13 mouse cellular contexts compared by ENCODE assay signal in genomic region chr4:152267748-152268369, GRCm38 (mm10). TPM values are rescaled to one million over a fixed set of nuclear protein-coding genes. Genes with fewer than 3 reads are reported as not detected.
DNase-seq lines count a peak whose midpoint lies in the region; ATAC-seq lines count a peak whose summit lies in the region.
"Had no signal": no experiment of that assay in that cellular context is flagged by ENCODE, and none has a peak within 500 bp of the region (broad histone marks: within the 10 kb centered on the region; RNA-seq: fewer than 3 reads in every experiment).

No protein-coding gene starts in this region.

- no peak overlapping the region for H3K4me2 ChIP-seq in embryonic facial prominence, embryonic 14.5 days (ENCODE audit: low read depth, low read length)
- H3K4me2 ChIP-seq in hindbrain, embryonic 14.5 days (replicated peaks), result no peak overlapping the region
- H3K4me2 ChIP-seq in liver, embryonic 12.5 days, result no peak overlapping the region
- H3K4me2 ChIP-seq: liver, embryonic 11.5 days; neural tube, embryonic 12.5 days had no signal

- ATAC-seq in embryonic facial prominence, embryonic 14.5 days (ENCODE audit: low read depth), result no peak
- 0 out of 2 replicates have a peak, but pooled peaks have one; percentile 41 for ATAC-seq in hindbrain, embryonic 14.5 days (ENCODE audit: low FRiP score)
- ATAC-seq in liver, embryonic 12.5 days, result no peak

- H3K9me3 ChIP-seq in embryonic facial prominence, embryonic 14.5 days (ENCODE audit: control insufficient read depth, low read length), result no peaks in the 10 kb centered on the region
- H3K9me3 ChIP-seq in hindbrain, embryonic 14.5 days (ENCODE audit: control insufficient read depth, low read length), result no peaks in the 10 kb centered on the region
- H3K9me3 ChIP-seq in liver, embryonic 12.5 days (replicated peaks), result no peaks in the 10 kb centered on the region
- H3K9me3 ChIP-seq: neural tube, embryonic 12.5 days had no signal

- no peak overlapping the region for H3K4me3 ChIP-seq in embryonic facial prominence, embryonic 14.5 days (ENCODE audit: low read depth, low read length)
- no peak overlapping the region for H3K4me3 ChIP-seq in hindbrain, embryonic 14.5 days (replicated peaks; ENCODE audit: low read length)
- H3K4me3 ChIP-seq in liver, embryonic 12.5 days, result no peak overlapping the region
- H3K4me3 ChIP-seq: erythroblast, embryonic 14.5 days; neural tube, embryonic 12.5 days had no signal

- H3K27me3 ChIP-seq in embryonic facial prominence, embryonic 14.5 days (replicated peaks; ENCODE audit: control insufficient read depth, insufficient read depth, low read length), result no peaks in the 10 kb centered on the region
- 0 out of 2 replicates have a peak, but pooled peaks cover 11% of the 10 kb centered on the region for H3K27me3 ChIP-seq in hindbrain, embryonic 14.5 days (ENCODE audit: control insufficient read depth, insufficient read depth, low read length)
- peaks cover 19% of the 10 kb centered on the region for H3K27me3 ChIP-seq in liver, embryonic 12.5 days (replicated peaks)

- 67% methylated on average over 13 of the region's 13 CpGs for WGBS in embryonic facial prominence, embryonic 14.5 days
- WGBS in hindbrain, embryonic 14.5 days, result 59% methylated on average over 13 of the region's 13 CpGs
- 69% methylated on average over 13 of the region's 13 CpGs for WGBS in liver, embryonic 12.5 days (ENCODE audit: insufficient replicate concordance)

- no peak overlapping the region for H3K27ac ChIP-seq in embryonic facial prominence, embryonic 14.5 days (replicated peaks; ENCODE audit: low read depth, low read length)
- no peak overlapping the region for H3K27ac ChIP-seq in hindbrain, embryonic 14.5 days
- no peak overlapping the region for H3K27ac ChIP-seq in liver, embryonic 12.5 days
- H3K27ac ChIP-seq: neural tube, embryonic 12.5 days had no signal

- H3K4me1 ChIP-seq in embryonic facial prominence, embryonic 14.5 days (ENCODE audit: control insufficient read depth, insufficient read depth, low read length), result peaks cover 25% of the 10 kb centered on the region
- no peaks in the 10 kb centered on the region; the same call in none of the 2 replicates for H3K4me1 ChIP-seq in hindbrain, embryonic 14.5 days (replicated peaks; ENCODE audit: control insufficient read depth, insufficient read depth, low read length)
- peaks cover 33% of the 10 kb centered on the region for H3K4me1 ChIP-seq in liver, embryonic 12.5 days

- H3K36me3 ChIP-seq in embryonic facial prominence, embryonic 14.5 days (ENCODE audit: control insufficient read depth, insufficient read depth, low read length), result no peaks in the 10 kb centered on the region
- H3K36me3 ChIP-seq in hindbrain, embryonic 14.5 days (replicated peaks; ENCODE audit: control insufficient read depth, insufficient read depth), result peaks cover 15% of the 10 kb centered on the region
- peaks cover 10% of the 10 kb centered on the region; the same call in 1 of the 2 replicates for H3K36me3 ChIP-seq in liver, embryonic 12.5 days
- H3K36me3 ChIP-seq: neural tube, embryonic 12.5 days had no signal

- no peak overlapping the region for H3K9ac ChIP-seq in embryonic facial prominence, embryonic 14.5 days (ENCODE audit: low read depth, low read length)
- no peak overlapping the region for H3K9ac ChIP-seq in hindbrain, embryonic 14.5 days
- H3K9ac ChIP-seq in liver, embryonic 12.5 days, result no peak overlapping the region
- H3K9ac ChIP-seq: neural tube, embryonic 12.5 days had no signal

- DNase-seq in adrenal gland, adult (ENCODE audit: inconsistent age in 2 of 2, low spot score in 1 of 2), result peak; percentile 50 to 87
- DNase-seq in adrenal gland, postnatal 4 days (ENCODE audit: low spot score in 2 of 2), result no peak
- DNase-seq in adipocyte (ENCODE audit: low spot score), result peak; percentile 93
- peak; percentile 42 for DNase-seq in embryonic facial prominence, embryonic 14.5 days (ENCODE audit: low spot score)
- no peak for DNase-seq in hindbrain, embryonic 14.5 days (ENCODE audit: low spot score)
- DNase-seq in testis, postnatal 10 days (ENCODE audit: low spot score), result no peak
- no peak for DNase-seq in ovary, postnatal 10 days (ENCODE audit: low spot score)
- DNase-seq: kidney, adult 18-20 months; thymus, postnatal 36 days had no signal

RNA-seq across cellular contexts. Expression of gene Gpr153, which starts 6.2 kb away (rescaled TPM):
- total RNA-seq in adrenal gland, postnatal 4 days (2021), result 10 to 100 TPM; 13.9 to 15.5 TPM
- polyA plus RNA-seq in embryonic facial prominence, embryonic 14.5 days (2014; fragmentation: Nextera tagmentation; extraction: Ambion mirVana), result 36.7 and 40.7 TPM in 2 replicates
- polyA plus RNA-seq in hindbrain, embryonic 14.5 days (2014; fragmentation: Nextera tagmentation; extraction: Ambion mirVana), result 23.1 and 27.8 TPM in 2 replicates
- 2.1 and 2.4 TPM in 2 replicates for polyA plus RNA-seq in liver, embryonic 12.5 days (2016; fragmentation: Nextera tagmentation; extraction: Ambion mirVana)
- polyA plus RNA-seq: erythroblast, embryonic 14.5 days had no signal

RNA-seq across cellular contexts. Expression of gene Hes3, which starts 23.6 kb away (rescaled TPM):
- total RNA-seq in adrenal gland, postnatal 4 days (2021), result not detected
- polyA plus RNA-seq in embryonic facial prominence, embryonic 14.5 days (2014; fragmentation: Nextera tagmentation; extraction: Ambion mirVana), result not detected in 2 replicates
- 0.24 and 1.2 TPM in 2 replicates for polyA plus RNA-seq in hindbrain, embryonic 14.5 days (2014; fragmentation: Nextera tagmentation; extraction: Ambion mirVana)
- not detected in 2 replicates for polyA plus RNA-seq in liver, embryonic 12.5 days (2016; fragmentation: Nextera tagmentation; extraction: Ambion mirVana)
- polyA plus RNA-seq: erythroblast, embryonic 14.5 days; liver, embryonic 11.5 days had no signal

RNA-seq across cellular contexts. Expression of gene Icmt, which starts 29.2 kb away (rescaled TPM):
- total RNA-seq in adrenal gland, postnatal 4 days (2021), result 10 to 100 TPM; 35.4 to 35.5 TPM
- polyA plus RNA-seq in embryonic facial prominence, embryonic 14.5 days (2014; fragmentation: Nextera tagmentation; extraction: Ambion mirVana), result 25.1 and 26.9 TPM in 2 replicates
- 20.6 and 22.8 TPM in 2 replicates for polyA plus RNA-seq in hindbrain, embryonic 14.5 days (2014; fragmentation: Nextera tagmentation; extraction: Ambion mirVana)
- polyA plus RNA-seq in liver, embryonic 12.5 days (2016; fragmentation: Nextera tagmentation; extraction: Ambion mirVana), result 11.8 and 14.4 TPM in 2 replicates

RNA-seq across cellular contexts. Expression of gene Rnf207, which starts 50.9 kb away (rescaled TPM):
- total RNA-seq in adrenal gland, postnatal 4 days (2021), result 1 to 10 TPM; 1.2 to 1.3 TPM
- polyA plus RNA-seq in embryonic facial prominence, embryonic 14.5 days (2014; fragmentation: Nextera tagmentation; extraction: Ambion mirVana), result 0.56 and 0.84 TPM in 2 replicates
- 5.6 and 6.9 TPM in 2 replicates for polyA plus RNA-seq in hindbrain, embryonic 14.5 days (2014; fragmentation: Nextera tagmentation; extraction: Ambion mirVana)
- polyA plus RNA-seq in liver, embryonic 12.5 days (2016; fragmentation: Nextera tagmentation; extraction: Ambion mirVana), result 0.26 and 0.42 TPM in 2 replicates

RNA-seq across cellular contexts. Expression of gene Rpl22, which starts 57.7 kb away (rescaled TPM):
- total RNA-seq in adrenal gland, postnatal 4 days (2021), result 100 to 1,000 TPM; 608 to 640 TPM
- 395 and 470 TPM in 2 replicates for polyA plus RNA-seq in embryonic facial prominence, embryonic 14.5 days (2014; fragmentation: Nextera tagmentation; extraction: Ambion mirVana)
- 154 and 178 TPM in 2 replicates for polyA plus RNA-seq in hindbrain, embryonic 14.5 days (2014; fragmentation: Nextera tagmentation; extraction: Ambion mirVana)
- 385 and 404 TPM in 2 replicates for polyA plus RNA-seq in liver, embryonic 12.5 days (2016; fragmentation: Nextera tagmentation; extraction: Ambion mirVana)

Comparison
In these comparisons a context has a peak if more than half of its experiments do, and no peak if none do; other contexts are left out.
1. DNase-seq: peak in adrenal gland, adult (2 of 2), adipocyte (single experiment) and embryonic facial prominence, embryonic 14.5 days (single experiment); none in adrenal gland, postnatal 4 days (0 of 2), hindbrain, embryonic 14.5 days (single experiment), testis, postnatal 10 days (single experiment) and ovary, postnatal 10 days (single experiment).